31 mouse cellular contexts compared by ENCODE assay signal in genomic region chr6:147662610-147663009, GRCm38 (mm10).
"Had no signal": no experiment of that assay in that cellular context is flagged by ENCODE, and none has a peak within 500 bp of the region (broad histone marks: within the 10 kb centered on the region; RNA-seq: fewer than 3 reads in every experiment).

No protein-coding gene starts in this region.

- H3K4me3 ChIP-seq: left cerebral cortex, adult 2 months; limb, embryonic 10.5 days; limb, embryonic 12.5 days; limb, embryonic 13.5 days; limb, embryonic 15.5 days; liver, embryonic 12.5 days; liver, embryonic 13.5 days; liver, embryonic 15.5 days; lung, embryonic 15.5 days; megakaryocyte, embryonic 14.5 days; midbrain, embryonic 10.5 days; midbrain, embryonic 12.5 days; midbrain, embryonic 13.5 days; midbrain, embryonic 15.5 days; neural tube, embryonic 12.5 days had no signal

- H3K9me3 ChIP-seq: limb, embryonic 10.5 days; limb, embryonic 12.5 days; limb, embryonic 13.5 days; limb, embryonic 15.5 days; liver, embryonic 12.5 days; liver, embryonic 13.5 days; liver, embryonic 15.5 days; lung, embryonic 15.5 days; midbrain, embryonic 10.5 days; midbrain, embryonic 12.5 days; midbrain, embryonic 13.5 days; midbrain, embryonic 15.5 days; neural tube, embryonic 12.5 days had no signal

- H3K27ac ChIP-seq: left cerebral cortex, adult 2 months; limb, embryonic 10.5 days; limb, embryonic 12.5 days; limb, embryonic 13.5 days; limb, embryonic 15.5 days; liver, embryonic 12.5 days; liver, embryonic 13.5 days; liver, embryonic 14.5 days; liver, embryonic 15.5 days; lung, embryonic 15.5 days; macrophage; midbrain, embryonic 10.5 days; midbrain, embryonic 12.5 days; midbrain, embryonic 13.5 days; midbrain, embryonic 15.5 days; neural tube, embryonic 12.5 days had no signal

- H3K4me1 ChIP-seq: limb, embryonic 10.5 days; limb, embryonic 12.5 days; limb, embryonic 13.5 days; limb, embryonic 15.5 days; liver, embryonic 12.5 days; liver, embryonic 13.5 days; liver, embryonic 15.5 days; lung, embryonic 15.5 days; midbrain, embryonic 10.5 days; midbrain, embryonic 12.5 days; midbrain, embryonic 13.5 days; midbrain, embryonic 15.5 days; neural tube, embryonic 12.5 days had no signal

- H3K27me3 ChIP-seq: limb, embryonic 12.5 days; liver, embryonic 12.5 days; liver, embryonic 13.5 days; liver, embryonic 15.5 days; lung, embryonic 15.5 days; midbrain, embryonic 12.5 days; midbrain, embryonic 13.5 days; midbrain, embryonic 15.5 days; neural tube, embryonic 12.5 days had no signal

- H3K9ac ChIP-seq: limb, embryonic 12.5 days; limb, embryonic 13.5 days; limb, embryonic 15.5 days; liver, embryonic 12.5 days; liver, embryonic 13.5 days; liver, embryonic 14.5 days; liver, embryonic 15.5 days; liver, postnatal 0 days; lung, embryonic 14.5 days; lung, embryonic 15.5 days; midbrain, embryonic 12.5 days; midbrain, embryonic 13.5 days; midbrain, embryonic 15.5 days; neural tube, embryonic 12.5 days had no signal

- H3K4me2 ChIP-seq: limb, embryonic 12.5 days; limb, embryonic 13.5 days; limb, embryonic 15.5 days; liver, embryonic 11.5 days; liver, embryonic 12.5 days; liver, embryonic 13.5 days; liver, embryonic 15.5 days; lung, embryonic 14.5 days; lung, embryonic 15.5 days; midbrain, embryonic 11.5 days; midbrain, embryonic 12.5 days; midbrain, embryonic 13.5 days; midbrain, embryonic 15.5 days; neural tube, embryonic 12.5 days had no signal

- ATAC-seq: liver, embryonic 12.5 days; liver, postnatal 0 days; lung, postnatal 0 days; midbrain, embryonic 13.5 days; midbrain, embryonic 15.5 days; midbrain, embryonic 16.5 days had no signal

- H3K36me3 ChIP-seq: limb, embryonic 10.5 days; limb, embryonic 12.5 days; limb, embryonic 13.5 days; limb, embryonic 15.5 days; liver, embryonic 12.5 days; liver, embryonic 13.5 days; liver, embryonic 15.5 days; lung, embryonic 15.5 days; midbrain, embryonic 10.5 days; midbrain, embryonic 12.5 days; midbrain, embryonic 13.5 days; midbrain, embryonic 15.5 days; neural tube, embryonic 12.5 days had no signal

- DNase-seq: left cerebral cortex, postnatal 4 days; liver, embryonic 13.5 days; liver, postnatal 0 days; lung, adult 18-20 months; lung, adult 2 months; lung, embryonic 14.5 days; lung, postnatal 10 days; lung, postnatal 14 days; lung, postnatal 36 days; lung, postnatal 4 days; midbrain, embryonic 14.5 days had no signal
